Mouse (Mus musculus) myocyte (in vitro differentiated cells): ENCODE data around the gene St6galnac3.

Source experiments
- CEBPB ChIP-seq: IDR thresholded peaks from 2 replicates; pipeline ENCODE4 v1.6.1; 2011; ENCODE audit warnings: mild to moderate bottlenecking, moderate library complexity; ENCODE audit not compliant: poor library complexity, insufficient read depth, severe bottlenecking
- POLR2A ChIP-seq: IDR thresholded peaks from one replicate; pipeline ENCODE4 v1.6.1; 2011; ENCODE audit warnings: low read depth, mild to moderate bottlenecking, control low read depth, moderate library complexity; ENCODE audit not compliant: insufficient read length
- REST ChIP-seq: IDR thresholded peaks from one replicate; pipeline ENCODE4 v1.6.1; 2011; ENCODE audit warnings: mild to moderate bottlenecking, control low read depth, moderate library complexity; ENCODE audit not compliant: insufficient read depth, insufficient read length

- no peak for TF ChIP-seq POLR2A
- no peak for TF ChIP-seq REST
- no peak for TF ChIP-seq CEBPB
Observed at GRCm38 (mm10) chr3:153738421-153738820, 13.4 kb upstream of the St6galnac3 start.
